Comparison of ENCODE assay signal across 9 mouse cellular contexts in genomic region chr3:108885686-108886530, GRCm38 (mm10). TPM values are rescaled to one million over a fixed set of nuclear protein-coding genes. Genes with fewer than 3 reads are reported as not detected.
DNase-seq lines count a peak whose midpoint lies in the region; ATAC-seq lines count a peak whose summit lies in the region.
"Had no signal": no experiment of that assay in that cellular context is flagged by ENCODE, and none has a peak within 500 bp of the region (broad histone marks: within the 10 kb centered on the region; RNA-seq: fewer than 3 reads in every experiment).

No protein-coding gene starts in this region.

- no peaks in the 10 kb centered on the region for H3K27me3 ChIP-seq in intestine, embryonic 16.5 days (replicated peaks; ENCODE audit: control insufficient read depth, insufficient read depth, low read length)
- H3K27me3 ChIP-seq: limb, embryonic 13.5 days had no signal

- no peaks in the 10 kb centered on the region for H3K36me3 ChIP-seq in intestine, embryonic 16.5 days (ENCODE audit: control insufficient read depth, insufficient read depth, low read length)
- H3K36me3 ChIP-seq: limb, embryonic 13.5 days had no signal

- H3K9ac ChIP-seq in intestine, embryonic 16.5 days (ENCODE audit: low read depth, low read length), result no peak overlapping the region
- H3K9ac ChIP-seq: limb, embryonic 13.5 days had no signal

- DNase-seq in MEL-GATA-1-ER (ENCODE audit: extremely low read depth, low read depth), result peak; percentile 90
- DNase-seq in left cerebral cortex, adult 8-10 months (ENCODE audit: low spot score in 2 of 2), result no peak
- DNase-seq in urinary bladder, postnatal 36 days (ENCODE audit: low spot score in 2 of 2), result no peak
- no peak for DNase-seq in layer of hippocampus, adult 18-20 months (ENCODE audit: low spot score in 2 of 2)
- DNase-seq in left cerebral cortex, adult 11 months (ENCODE audit: low spot score), result no peak

- ATAC-seq in granulocyte monocyte progenitor cell, adult 5-6 weeks (replicated peaks; ENCODE audit: poor library complexity, severe bottlenecking), result peak; percentile 73
- ATAC-seq in intestine, embryonic 16.5 days, result peak; percentile 82
- peak; percentile 35; the same call in 1 of the 2 replicates for ATAC-seq in monocyte, adult 5-6 weeks (replicated peaks; ENCODE audit: insufficient number of reproducible peaks, low FRiP score, low TSS enrichment, poor library complexity, severe bottlenecking)

- no peak overlapping the region for H3K4me2 ChIP-seq in intestine, embryonic 16.5 days (ENCODE audit: low read depth, low read length)
- H3K4me2 ChIP-seq: limb, embryonic 13.5 days had no signal

- H3K4me1 ChIP-seq in intestine, embryonic 16.5 days (ENCODE audit: control insufficient read depth, insufficient read depth, low read length), result peaks cover 11% of the 10 kb centered on the region

- peak overlapping the region; percentile 78 for H3K27ac ChIP-seq in intestine, embryonic 16.5 days (ENCODE audit: low read length)
- H3K27ac ChIP-seq: limb, embryonic 13.5 days had no signal

- H3K9me3 ChIP-seq in intestine, embryonic 16.5 days (ENCODE audit: control insufficient read depth, low read length), result no peaks in the 10 kb centered on the region
- H3K9me3 ChIP-seq: limb, embryonic 13.5 days had no signal

- 42% methylated on average over 9 of the region's 9 CpGs for WGBS in intestine, embryonic 16.5 days

- no peak overlapping the region for H3K4me3 ChIP-seq in intestine, embryonic 16.5 days (ENCODE audit: low read length)
- H3K4me3 ChIP-seq: limb, embryonic 13.5 days had no signal

RNA-seq across cellular contexts. Expression of gene Fndc7, which starts 3.9 kb away (rescaled TPM):
- 0.21 TPM in 1 of 2 replicates, not detected in the other for total RNA-seq in granulocyte monocyte progenitor cell, adult 5-6 weeks (2014; fragmentation: Nextera tagmentation)
- 0.05 TPM in 1 of 2 replicates, not detected in the other for total RNA-seq in granulocyte monocyte progenitor cell, adult 5-6 weeks (2017)
- 0.11 and 0.47 TPM in 2 replicates for polyA plus RNA-seq in intestine, embryonic 16.5 days (2015; fragmentation: Nextera tagmentation; extraction: Ambion mirVana)
- total RNA-seq in monocyte, adult 5-6 weeks (2017), result 0.53 to 0.68 TPM in 2 of 3 replicates, not detected in the other
- total RNA-seq in left cerebral cortex, adult 8-10 months (2022), result under 1 TPM; 0.11 to 0.35 (median 0.14) TPM
- under 1 TPM in 1 of 2 experiments, not detected in 1; 0.10 TPM for total RNA-seq in layer of hippocampus, adult 18-20 months (2021)

RNA-seq across cellular contexts. Expression of gene Prpf38b, which starts 25.6 kb away (rescaled TPM):
- total RNA-seq in granulocyte monocyte progenitor cell, adult 5-6 weeks (2014; fragmentation: Nextera tagmentation), result 113 and 174 TPM in 2 replicates
- total RNA-seq in granulocyte monocyte progenitor cell, adult 5-6 weeks (2017), result 211 and 237 TPM in 2 replicates
- polyA plus RNA-seq in intestine, embryonic 16.5 days (2015; fragmentation: Nextera tagmentation; extraction: Ambion mirVana), result 53.6 and 57.8 TPM in 2 replicates
- total RNA-seq in monocyte, adult 5-6 weeks (2017), result 327 to 440 TPM (median 383 TPM) in 3 replicates
- 10 to 100 TPM; 34.9 to 45.6 (median 40.1) TPM for total RNA-seq in left cerebral cortex, adult 8-10 months (2022)
- total RNA-seq in layer of hippocampus, adult 18-20 months (2021), result 10 to 100 TPM; 44.4 to 50.6 TPM

RNA-seq across cellular contexts. Expression of gene Stxbp3, which starts 45.6 kb away (rescaled TPM):
- 23.5 and 28.7 TPM in 2 replicates for total RNA-seq in granulocyte monocyte progenitor cell, adult 5-6 weeks (2014; fragmentation: Nextera tagmentation)
- total RNA-seq in granulocyte monocyte progenitor cell, adult 5-6 weeks (2017), result 21.6 and 26.2 TPM in 2 replicates
- 49.6 and 52.1 TPM in 2 replicates for polyA plus RNA-seq in intestine, embryonic 16.5 days (2015; fragmentation: Nextera tagmentation; extraction: Ambion mirVana)
- total RNA-seq in monocyte, adult 5-6 weeks (2017), result 93.4 to 111 TPM (median 93.8 TPM) in 3 replicates
- total RNA-seq in left cerebral cortex, adult 8-10 months (2022), result 10 to 100 TPM; 25.3 to 32.4 (median 28.7) TPM
- total RNA-seq in layer of hippocampus, adult 18-20 months (2021), result 10 to 100 TPM; 24.7 to 28.4 TPM

RNA-seq across cellular contexts. Expression of gene Henmt1, which starts 53.8 kb away (rescaled TPM):
- not detected in 2 replicates for total RNA-seq in granulocyte monocyte progenitor cell, adult 5-6 weeks (2014; fragmentation: Nextera tagmentation)
- not detected in 2 replicates for total RNA-seq in granulocyte monocyte progenitor cell, adult 5-6 weeks (2017)
- 0.12 and 0.28 TPM in 2 replicates for polyA plus RNA-seq in intestine, embryonic 16.5 days (2015; fragmentation: Nextera tagmentation; extraction: Ambion mirVana)
- total RNA-seq in monocyte, adult 5-6 weeks (2017), result not detected in 3 replicates
- total RNA-seq in left cerebral cortex, adult 8-10 months (2022), result 1 to 10 TPM; 2.2 to 4.6 (median 3.5) TPM
- total RNA-seq in layer of hippocampus, adult 18-20 months (2021), result 1 to 10 TPM; 1.6 to 2.5 TPM

RNA-seq across cellular contexts. Expression of gene Gm9857, which starts 54.3 kb away (rescaled TPM):
- not detected in 2 replicates for total RNA-seq in granulocyte monocyte progenitor cell, adult 5-6 weeks (2014; fragmentation: Nextera tagmentation)
- total RNA-seq in granulocyte monocyte progenitor cell, adult 5-6 weeks (2017), result not detected in 2 replicates
- polyA plus RNA-seq in intestine, embryonic 16.5 days (2015; fragmentation: Nextera tagmentation; extraction: Ambion mirVana), result not detected in 2 replicates
- total RNA-seq in monocyte, adult 5-6 weeks (2017), result not detected in 3 replicates
- total RNA-seq in left cerebral cortex, adult 8-10 months (2022), result not detected
- not detected for total RNA-seq in layer of hippocampus, adult 18-20 months (2021)
